Mouse (Mus musculus) midbrain, embryonic 14.5 days (tissue): ENCODE results near the gene Efcab9. TPM values are rescaled to one million over a fixed set of nuclear protein-coding genes. Genes with fewer than 3 reads are reported as not detected.

Experiments used
- ATAC-seq: fragments of 200-750 bp; cut with Nextera tagmentation; 2 replicates; pipeline ENCODE4 v1.8.0; 2017; ENCODE audit warnings: moderate number of reproducible peaks, moderate library complexity; ENCODE audit not compliant: low FRiP score, low TSS enrichment
- DNase-seq: peaks from one replicate; pipeline ENCODE4 v3.0.0-alpha.2; 2015
- H3K27ac ChIP-seq: fragments of 300-500 bp; sonication (generic); replicated peaks from 2 replicates; pipeline ENCODE4 v1.5.1; 2014; ENCODE audit warnings: mild to moderate bottlenecking, low read depth, low read length, moderate library complexity
- H3K27me3 ChIP-seq: fragments of 300-500 bp; sonication (generic); 2 replicates; pipeline ENCODE4 v1.6.1; 2014; ENCODE audit warnings: low read length, control low read depth, mixed read lengths; ENCODE audit not compliant: control insufficient read depth, insufficient read depth
- H3K36me3 ChIP-seq: fragments of 300-500 bp; sonication (generic); 2 replicates; pipeline ENCODE4 v1.6.1; 2014; ENCODE audit warnings: low read length, control low read depth; ENCODE audit not compliant: control insufficient read depth, insufficient read depth
- H3K4me1 ChIP-seq: fragments of 300-500 bp; sonication (generic); 2 replicates; pipeline ENCODE4 v1.6.1; 2014; ENCODE audit warnings: mild to moderate bottlenecking, antibody characterized with exemption, low read length, control low read depth; ENCODE audit not compliant: control insufficient read depth, insufficient read depth
- H3K4me2 ChIP-seq: fragments of 300-500 bp; sonication (generic); 2 replicates; pipeline ENCODE4 v1.6.1; 2014; ENCODE audit warnings: mild to moderate bottlenecking, low read length, moderate library complexity
- H3K4me3 ChIP-seq: fragments of 300-500 bp; sonication (generic); replicated peaks from 2 replicates; pipeline ENCODE4 v1.5.1; 2014; ENCODE audit warnings: low read depth, low read length
- H3K9ac ChIP-seq: fragments of 300-500 bp; sonication (generic); replicated peaks from 2 replicates; pipeline ENCODE4 v1.6.1; 2014; ENCODE audit warnings: mild to moderate bottlenecking, low read length, moderate library complexity
- H3K9me3 ChIP-seq: fragments of 300-500 bp; sonication (generic); 2 replicates; pipeline ENCODE4 v1.6.1; 2016; ENCODE audit warnings: low read length, control low read depth, mixed read lengths; ENCODE audit not compliant: control insufficient read depth
- WGBS: fragments of 180-500 bp; shearing (Covaris S2); extraction: QIAGEN DNeasy Blood & Tissue Kit; methylation state at CpG from one replicate; pipeline ENCODE4 v1.1.7; 2014; 5-methylcytosine and 5-hydroxymethylcytosine counted together
- polyA plus RNA-seq: library from polyadenylated mRNA; unstranded; fragments of >200 nt; fragmentation: Nextera tagmentation; extraction: Ambion mirVana; gene quantifications from 2 replicates; pipeline ENCODE4 v1.2.1, GENCODE M21; 2014

The Efcab9 gene
- polyA plus RNA-seq, 1 experiment from 2014 or later, result not detected

GRCm38 (mm10) chr11:32560015-32560770 is 28.3 kb upstream of the Efcab9 start:
- Histone ChIP-seq H3K4me3 (no peak overlapping the region), H3K9ac (no peak overlapping the region), H3K27me3 (no peaks in the 10 kb centered on the region), H3K27ac (no peak overlapping the region), H3K36me3 (no peaks in the 10 kb centered on the region), H3K4me2 (no peak overlapping the region), H3K4me1 (no peaks in the 10 kb centered on the region), H3K9me3 (no peaks in the 10 kb centered on the region)
- ATAC-seq, result no peak
- no peak for DNase-seq
- WGBS, result 80% methylated on average over 12 of the region's 12 CpGs

GRCm38 (mm10) chr11:32558677-32559076 is 26.8 kb upstream of the Efcab9 start:
- no peak for DNase-seq
- Histone ChIP-seq H3K9ac (no peak overlapping the region), H3K27ac (no peak overlapping the region), H3K4me1 (no peaks in the 10 kb centered on the region), H3K36me3 (no peaks in the 10 kb centered on the region), H3K4me2 (no peak overlapping the region), H3K4me3 (no peak overlapping the region), H3K9me3 (no peaks in the 10 kb centered on the region), H3K27me3 (no peaks in the 10 kb centered on the region)
- ATAC-seq, result no peak
- WGBS, result 68% methylated on average over 8 of the region's 8 CpGs

GRCm38 (mm10) chr11:32558026-32558425 is 26.1 kb upstream of the Efcab9 start:
- no peaks in the 10 kb centered on the region for H3K4me1 ChIP-seq
- H3K27ac ChIP-seq, result no peak overlapping the region
- H3K9me3 ChIP-seq, result no peaks in the 10 kb centered on the region
- no peak overlapping the region for H3K4me2 ChIP-seq
- H3K4me3 ChIP-seq, result no peak overlapping the region
- ATAC-seq (no peak), DNase-seq (no peak)
- H3K9ac ChIP-seq, result no peak overlapping the region
- 98% methylated on average over 4 of the region's 4 CpGs for WGBS
- H3K36me3 ChIP-seq, result no peaks in the 10 kb centered on the region
- H3K27me3 ChIP-seq, result no peaks in the 10 kb centered on the region

- WGBS, result 78% methylated on average over 10 of the region's 10 CpGs
- no peak overlapping the region for H3K9ac ChIP-seq
Observed at GRCm38 (mm10) chr11:32556333-32556990, 24.6 kb upstream of the Efcab9 start.

GRCm38 (mm10) chr11:32555103-32555689 is 23.3 kb upstream of the Efcab9 start:
- no peak overlapping the region for H3K4me3 ChIP-seq
- H3K4me2 ChIP-seq, result no peak overlapping the region
- no peak overlapping the region for H3K27ac ChIP-seq
- no peak for DNase-seq
- H3K27me3 ChIP-seq, result no peaks in the 10 kb centered on the region
- H3K9ac ChIP-seq, result no peak overlapping the region
- H3K4me1 ChIP-seq, result no peaks in the 10 kb centered on the region
- H3K36me3 ChIP-seq, result no peaks in the 10 kb centered on the region
- no peak for ATAC-seq
- H3K9me3 ChIP-seq, result no peaks in the 10 kb centered on the region
- 89% methylated on average over 12 of the region's 12 CpGs for WGBS

More at GRCm38 (mm10) chr11:32556333-32556990, 24.6 kb upstream of the Efcab9 start:
- Histone ChIP-seq H3K27ac (no peak overlapping the region), H3K4me3 (no peak overlapping the region), H3K4me1 (no peaks in the 10 kb centered on the region), H3K9me3 (no peaks in the 10 kb centered on the region), H3K4me2 (no peak overlapping the region), H3K36me3 (no peaks in the 10 kb centered on the region), H3K27me3 (no peaks in the 10 kb centered on the region)
- DNase-seq (no peak), ATAC-seq (no peak)

- Histone ChIP-seq H3K9me3 (no peaks in the 10 kb centered on the region), H3K9ac (no peak overlapping the region), H3K27me3 (no peaks in the 10 kb centered on the region), H3K4me2 (no peak overlapping the region), H3K27ac (no peak overlapping the region), H3K36me3 (no peaks in the 10 kb centered on the region), H3K4me3 (no peak overlapping the region), H3K4me1 (0 out of 2 replicates have a peak, but pooled peaks cover 2% of the 10 kb centered on the region)
- no peak for DNase-seq
- 90% methylated on average over 14 of the region's 14 CpGs for WGBS
- ATAC-seq, result no peak
Observed at GRCm38 (mm10) chr11:32554141-32555091, 22.5 kb upstream of the Efcab9 start.

- Histone ChIP-seq H3K27me3 (no peaks in the 10 kb centered on the region), H3K9me3 (no peaks in the 10 kb centered on the region), H3K4me3 (no peak overlapping the region), H3K9ac (no peak overlapping the region), H3K36me3 (no peaks in the 10 kb centered on the region), H3K4me2 (no peak overlapping the region), H3K27ac (no peak overlapping the region), H3K4me1 (0 out of 2 replicates have a peak, but pooled peaks cover 6% of the 10 kb centered on the region)
- DNase-seq (no peak), ATAC-seq (no peak)
- WGBS, result 83% methylated on average over 14 of the region's 14 CpGs
Observed at GRCm38 (mm10) chr11:32553311-32554140, 21.6 kb upstream of the Efcab9 start.
